Mouse (Mus musculus) limb, embryonic 11.5 days (tissue): ENCODE data around the gene Arid1a. TPM values are rescaled to one million over a fixed set of nuclear protein-coding genes. Genes with fewer than 3 reads are reported as not detected.

Experiments
- ATAC-seq: fragments of 200-750 bp; cut with Nextera tagmentation; 2 replicates; pipeline ENCODE4 v1.8.0; 2017; ENCODE audit warnings: low read depth; ENCODE audit not compliant: insufficient number of reproducible peaks, low FRiP score, low TSS enrichment
- DNase-seq: peaks from one replicate; pipeline ENCODE4 v3.0.0-alpha.2; 2015; ENCODE audit warnings: low spot score
- H3K27ac ChIP-seq: fragments of 300-500 bp; sonication (generic); replicated peaks from 2 replicates; pipeline ENCODE4 v1.5.1; 2014; ENCODE audit warnings: low read depth, mild to moderate bottlenecking, low read length
- H3K27me3 ChIP-seq: fragments of 300-500 bp; sonication (generic); 2 replicates; pipeline ENCODE4 v1.6.1; 2014; ENCODE audit warnings: mild to moderate bottlenecking, low read length, mixed read lengths; ENCODE audit not compliant: control insufficient read depth, insufficient read depth
- H3K36me3 ChIP-seq: fragments of 300-500 bp; sonication (generic); 2 replicates; pipeline ENCODE4 v1.6.1; 2014; ENCODE audit warnings: mild to moderate bottlenecking, low read length, moderate library complexity, mixed read lengths; ENCODE audit not compliant: control insufficient read depth, insufficient read depth
- H3K4me1 ChIP-seq: fragments of 300-500 bp; sonication (generic); 2 replicates; pipeline ENCODE4 v1.6.1; 2014; ENCODE audit warnings: low read length, mixed read lengths; ENCODE audit not compliant: control insufficient read depth, insufficient read depth
- H3K4me2 ChIP-seq: fragments of 300-500 bp; sonication (generic); 2 replicates; pipeline ENCODE4 v1.6.1; 2014; ENCODE audit warnings: low read depth, mild to moderate bottlenecking, moderate library complexity; ENCODE audit not compliant: severe bottlenecking
- H3K4me3 ChIP-seq: fragments of 300-500 bp; sonication (generic); 2 replicates; pipeline ENCODE4 v1.5.1; 2014; ENCODE audit warnings: low read depth, low read length
- H3K9ac ChIP-seq: fragments of 300-500 bp; sonication (generic); 2 replicates; pipeline ENCODE4 v1.6.1; 2014; ENCODE audit warnings: mild to moderate bottlenecking, low read length
- H3K9me3 ChIP-seq: fragments of 300-500 bp; sonication (generic); 2 replicates; pipeline ENCODE4 v1.6.1; 2016; ENCODE audit warnings: low read length; ENCODE audit not compliant: control insufficient read depth
- WGBS: fragments of 180-500 bp; shearing (Covaris S2); extraction: QIAGEN DNeasy Blood & Tissue Kit; methylation state at CpG from one replicate; pipeline ENCODE4 v1.1.7; 2014; 5-methylcytosine and 5-hydroxymethylcytosine counted together
- microRNA-seq: library from miRNA; unstranded; fragments of <30 nt; microRNA quantifications from one replicate; pipeline ENCODE4, GENCODE M21; 2016
- polyA plus RNA-seq: library from polyadenylated mRNA; unstranded; fragments of >200 nt; fragmentation: Nextera tagmentation; extraction: Ambion mirVana; gene quantifications from 2 replicates; pipeline ENCODE4 v1.2.1, GENCODE M21; 2014

Arid1a gene
- polyA plus RNA-seq, 1 experiment from 2014 or later = 46.2 TPM

DNA sequence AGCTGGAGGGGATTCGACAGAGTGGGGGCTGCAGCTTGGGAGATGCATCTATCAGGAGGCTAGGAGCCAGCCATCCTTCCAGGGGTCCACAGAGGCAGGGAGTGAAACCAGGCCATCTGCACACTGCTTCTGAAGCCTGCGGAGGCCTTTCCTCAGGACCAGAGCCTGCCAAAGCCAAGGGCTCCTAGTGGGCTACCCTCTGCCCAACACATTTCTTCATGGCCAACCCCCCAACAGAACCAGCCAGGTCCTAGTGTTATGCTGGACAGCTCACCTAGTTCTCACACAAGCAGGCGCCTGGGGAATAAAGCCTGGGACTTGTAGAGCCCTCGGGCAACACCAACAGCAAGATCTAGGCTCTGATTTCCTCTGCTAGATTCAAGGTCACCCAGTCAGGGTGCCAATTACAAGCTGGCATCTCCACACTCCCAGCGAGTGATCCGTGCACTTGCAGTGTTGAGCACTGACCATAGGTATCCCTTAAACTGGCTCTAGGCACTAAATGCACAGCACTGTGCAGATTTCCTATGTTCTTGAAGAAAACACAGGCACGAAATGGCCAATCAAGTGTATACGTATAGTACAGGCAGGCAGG lies 126.1 kb downstream of the Arid1a start:
- Histone ChIP-seq H3K9ac (no peak overlapping the region), H3K36me3 (peaks cover 2% of the 10 kb centered on the region; the same call in 1 of the 2 replicates), H3K27ac (no peak overlapping the region), H3K27me3 (no peaks in the 10 kb centered on the region), H3K9me3 (no peaks in the 10 kb centered on the region), H3K4me2 (no peak overlapping the region), H3K4me1 (peaks cover 5% of the 10 kb centered on the region; the same call in 1 of the 2 replicates), H3K4me3 (no peak overlapping the region)
- WGBS = 90% methylated on average over 8 of the region's 8 CpGs
- no peak for DNase-seq
- no peak for ATAC-seq

DNA sequence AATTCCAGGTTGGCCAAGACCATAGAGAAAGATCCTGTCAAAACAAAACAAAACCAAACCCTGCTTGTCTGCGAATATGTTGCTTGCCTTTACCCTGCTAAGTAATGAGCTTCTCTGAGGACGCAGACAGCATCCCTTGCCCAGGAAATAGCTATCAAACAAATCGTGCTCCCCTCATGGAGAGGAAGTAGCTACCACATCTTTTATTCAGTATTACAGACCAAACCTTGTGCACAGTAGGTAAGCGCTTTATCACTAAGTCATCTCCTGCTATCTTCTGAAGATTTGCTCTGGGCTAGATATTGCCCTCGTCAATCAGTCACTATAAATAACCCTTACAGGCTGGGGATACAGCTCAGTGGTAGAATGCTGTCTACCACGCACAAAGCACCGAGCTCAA lies 127.4 kb downstream of the Arid1a start:
- Histone ChIP-seq H3K36me3 (peaks cover 2% of the 10 kb centered on the region), H3K9me3 (no peaks in the 10 kb centered on the region), H3K4me2 (no peak overlapping the region), H3K4me1 (peaks cover 5% of the 10 kb centered on the region; the same call in 1 of the 2 replicates), H3K27me3 (no peaks in the 10 kb centered on the region), H3K9ac (no peak overlapping the region), H3K27ac (no peak overlapping the region), H3K4me3 (no peak overlapping the region)
- DNase-seq = no peak
- 86% methylated on average over 7 of the region's 7 CpGs for WGBS
- ATAC-seq = no peak

Small RNA genes within 50 kb of the gene (microRNA-seq; reads per million reads assigned to microRNA genes)
- 0.92 reads per million for gene Mir7227

Other genes starting within 250 kb of the Arid1a start
- 3.8 and 5.8 TPM in 2 replicates for gene Kdf1, start 237.8 kb downstream of the Arid1a start, polyA plus RNA-seq
- 354 and 372 TPM in 2 replicates for gene Nudc, start 210.8 kb downstream of the Arid1a start, polyA plus RNA-seq
- not detected in 2 replicates for gene Nr0b2, start 203.4 kb downstream of the Arid1a start, polyA plus RNA-seq
- gene Gpatch3, start 182.0 kb downstream of the Arid1a start, polyA plus RNA-seq = 9.0 and 10.3 TPM in 2 replicates
- 26.6 and 27.2 TPM in 2 replicates for gene Gpn2, start 172.4 kb downstream of the Arid1a start, polyA plus RNA-seq
- 34.9 and 45.1 TPM in 2 replicates for gene Sfn, start 154.6 kb downstream of the Arid1a start, polyA plus RNA-seq
- gene Zdhhc18, start 106.6 kb downstream of the Arid1a start, polyA plus RNA-seq = 2.7 and 4.9 TPM in 2 replicates
- 13.2 and 16.8 TPM in 2 replicates for gene Pigv, start 84.1 kb downstream of the Arid1a start, polyA plus RNA-seq
- gene Rps6ka1, start 131.0 kb upstream of the Arid1a start, polyA plus RNA-seq = 47.6 and 48.9 TPM in 2 replicates
- gene Hmgn2, start 211.9 kb upstream of the Arid1a start, polyA plus RNA-seq = 3,322 and 3,460 TPM in 2 replicates
- gene Dhdds, start 244.1 kb upstream of the Arid1a start, polyA plus RNA-seq = 41.9 and 43.4 TPM in 2 replicates